Mouse (Mus musculus) embryonic facial prominence, embryonic 11.5 days (tissue): ENCODE measurements around the gene Polr3b. TPM values are rescaled to one million over a fixed set of nuclear protein-coding genes. Genes with fewer than 3 reads are reported as not detected.

Experiments
- ATAC-seq: fragments of 200-750 bp; cut with Nextera tagmentation; replicated peaks from 2 replicates; pipeline ENCODE4 v1.8.0; 2017; ENCODE audit warnings: low read depth; ENCODE audit not compliant: insufficient number of reproducible peaks, low FRiP score, low TSS enrichment
- DNase-seq: peaks from one replicate; pipeline ENCODE4 v3.0.0-alpha.2; 2015; ENCODE audit warnings: low spot score
- H3K27ac ChIP-seq: fragments of 300-500 bp; sonication (generic); replicated peaks from 2 replicates; pipeline ENCODE4 v1.5.1; 2014; ENCODE audit warnings: mild to moderate bottlenecking, low read depth, low read length, control low read depth
- H3K27me3 ChIP-seq: fragments of 300-500 bp; sonication (generic); 2 replicates; pipeline ENCODE4 v1.6.1; 2014; ENCODE audit warnings: mild to moderate bottlenecking, low read length, moderate library complexity, mixed read lengths; ENCODE audit not compliant: control insufficient read depth, insufficient read depth
- H3K36me3 ChIP-seq: fragments of 300-500 bp; sonication (generic); replicated peaks from 2 replicates; pipeline ENCODE4 v1.6.1; 2014; ENCODE audit warnings: low read depth, mild to moderate bottlenecking, low read length, moderate library complexity, mixed read lengths; ENCODE audit not compliant: control insufficient read depth, insufficient read depth
- H3K4me1 ChIP-seq: fragments of 300-500 bp; sonication (generic); 2 replicates; pipeline ENCODE4 v1.6.1; 2014; ENCODE audit warnings: low read length, mixed read lengths; ENCODE audit not compliant: control insufficient read depth, insufficient read depth
- H3K4me2 ChIP-seq: fragments of 300-500 bp; sonication (generic); 2 replicates; pipeline ENCODE4 v1.6.1; 2014; ENCODE audit warnings: low read depth, mild to moderate bottlenecking, control low read depth, low read length, moderate library complexity
- H3K4me3 ChIP-seq: fragments of 300-500 bp; sonication (generic); 2 replicates; pipeline ENCODE4 v1.5.1; 2014; ENCODE audit warnings: low read depth, low read length, control low read depth
- H3K9ac ChIP-seq: fragments of 300-500 bp; sonication (generic); replicated peaks from 2 replicates; pipeline ENCODE4 v1.6.1; 2014; ENCODE audit warnings: mild to moderate bottlenecking, control low read depth, low read length
- H3K9me3 ChIP-seq: fragments of 300-500 bp; sonication (generic); replicated peaks from 2 replicates; pipeline ENCODE4 v1.6.1; 2016; ENCODE audit warnings: mild to moderate bottlenecking, low read length, inconsistent platforms, mixed read lengths; ENCODE audit not compliant: control insufficient read depth
- WGBS: fragments of 180-500 bp; shearing (Covaris S2); extraction: QIAGEN DNeasy Blood & Tissue Kit; methylation state at CpG from one replicate; pipeline ENCODE4 v1.1.7; 2014; 5-methylcytosine and 5-hydroxymethylcytosine counted together
- polyA plus RNA-seq: library from polyadenylated mRNA; unstranded; fragments of >200 nt; fragmentation: Nextera tagmentation; extraction: Ambion mirVana; gene quantifications from 2 replicates; pipeline ENCODE4 v1.2.1, GENCODE M21; 2014

The Polr3b gene
- polyA plus RNA-seq, 1 experiment from 2014 or later, result 19.6 TPM

GRCm38 (mm10) chr10:84613366-84613765 lies 8.7 kb upstream of the Polr3b start:
- 85% methylated on average over 8 of the region's 8 CpGs for WGBS
- no peaks in the 10 kb centered on the region for H3K36me3 ChIP-seq

GRCm38 (mm10) chr10:84615076-84615475 lies 7.0 kb upstream of the Polr3b start:
- H3K9me3 ChIP-seq, result no peaks in the 10 kb centered on the region
- ATAC-seq (no peak), DNase-seq (no peak)
- no peak overlapping the region for H3K9ac ChIP-seq
- H3K36me3 ChIP-seq, result no peaks in the 10 kb centered on the region
- no peak overlapping the region for H3K4me2 ChIP-seq
- WGBS, result 74% methylated on average over 3 of the region's 3 CpGs
- no peak overlapping the region for H3K27ac ChIP-seq
- no peak overlapping the region for H3K4me3 ChIP-seq
- no peaks in the 10 kb centered on the region for H3K27me3 ChIP-seq
- H3K4me1 ChIP-seq, result no peaks in the 10 kb centered on the region

More at GRCm38 (mm10) chr10:84613366-84613765, 8.7 kb upstream of the Polr3b start:
- ATAC-seq, result no peak
- H3K4me3 ChIP-seq, result no peak overlapping the region
- H3K4me1 ChIP-seq, result no peaks in the 10 kb centered on the region
- H3K9ac ChIP-seq, result no peak overlapping the region
- H3K27me3 ChIP-seq, result no peaks in the 10 kb centered on the region
- H3K27ac ChIP-seq, result no peak overlapping the region
- no peak for DNase-seq
- no peak overlapping the region for H3K4me2 ChIP-seq
- no peaks in the 10 kb centered on the region for H3K9me3 ChIP-seq

GRCm38 (mm10) chr10:84631182-84631581 lies 9.1 kb downstream of the Polr3b start:
- Histone ChIP-seq H3K27ac (no peak overlapping the region), H3K4me2 (no peak overlapping the region), H3K9ac (no peak overlapping the region), H3K9me3 (no peaks in the 10 kb centered on the region), H3K4me1 (no peaks in the 10 kb centered on the region), H3K27me3 (no peaks in the 10 kb centered on the region), H3K4me3 (no peak overlapping the region), H3K36me3 (no peaks in the 10 kb centered on the region; the same call in 1 of the 2 replicates)
- ATAC-seq, result no peak
- 58% methylated on average over 5 of the region's 5 CpGs for WGBS
- peak; percentile 63 for DNase-seq

- Histone ChIP-seq H3K36me3 (no peaks in the 10 kb centered on the region; the same call in none of the 2 replicates), H3K4me1 (no peaks in the 10 kb centered on the region), H3K9me3 (no peaks in the 10 kb centered on the region), H3K27me3 (no peaks in the 10 kb centered on the region), H3K9ac (no peak overlapping the region), H3K4me2 (no peak overlapping the region), H3K4me3 (no peak overlapping the region), H3K27ac (no peak overlapping the region)
- ATAC-seq (no peak), DNase-seq (no peak)
- 85% methylated on average over 4 of the region's 4 CpGs for WGBS
Observed at GRCm38 (mm10) chr10:84632005-84632404, 9.9 kb downstream of the Polr3b start.

GRCm38 (mm10) chr10:84636656-84637055 lies 14.6 kb downstream of the Polr3b start:
- Histone ChIP-seq H3K27me3 (no peaks in the 10 kb centered on the region), H3K4me1 (no peaks in the 10 kb centered on the region), H3K9me3 (no peaks in the 10 kb centered on the region), H3K36me3 (peaks cover 2% of the 10 kb centered on the region), H3K9ac (no peak overlapping the region), H3K4me3 (no peak overlapping the region), H3K4me2 (no peak overlapping the region), H3K27ac (no peak overlapping the region)
- ATAC-seq (no peak), DNase-seq (no peak)
- WGBS, result 95% methylated on average over 10 of the region's 10 CpGs

GRCm38 (mm10) chr10:84638382-84638781 lies 16.3 kb downstream of the Polr3b start:
- ATAC-seq (no peak), DNase-seq (no peak)
- Histone ChIP-seq H3K27ac (no peak overlapping the region), H3K27me3 (no peaks in the 10 kb centered on the region), H3K4me1 (no peaks in the 10 kb centered on the region), H3K4me3 (no peak overlapping the region), H3K4me2 (no peak overlapping the region), H3K9me3 (no peaks in the 10 kb centered on the region), H3K36me3 (peaks cover 2% of the 10 kb centered on the region), H3K9ac (no peak overlapping the region)
- 86% methylated on average over 4 of the region's 4 CpGs for WGBS

- Histone ChIP-seq H3K9ac (no peak overlapping the region), H3K4me2 (no peak overlapping the region), H3K36me3 (peaks cover 2% of the 10 kb centered on the region), H3K4me3 (no peak overlapping the region), H3K9me3 (no peaks in the 10 kb centered on the region), H3K4me1 (no peaks in the 10 kb centered on the region), H3K27me3 (no peaks in the 10 kb centered on the region), H3K27ac (no peak overlapping the region)
- 73% methylated on average over 4 of the region's 4 CpGs for WGBS
- DNase-seq, result no peak
- no peak for ATAC-seq
Observed at GRCm38 (mm10) chr10:84639525-84640287, 17.6 kb downstream of the Polr3b start.

- Histone ChIP-seq H3K9ac (no peak overlapping the region), H3K4me3 (no peak overlapping the region), H3K4me2 (no peak overlapping the region), H3K4me1 (no peaks in the 10 kb centered on the region), H3K27ac (no peak overlapping the region), H3K36me3 (peaks cover 2% of the 10 kb centered on the region; the same call in 1 of the 2 replicates), H3K27me3 (no peaks in the 10 kb centered on the region), H3K9me3 (no peaks in the 10 kb centered on the region)
- WGBS, result 87% methylated on average over 7 of the region's 7 CpGs
- no peak for DNase-seq
- no peak for ATAC-seq
Observed at GRCm38 (mm10) chr10:84640861-84641260, 18.8 kb downstream of the Polr3b start.
